Mouse (Mus musculus): ENCODE results near the gene Tenm4.
A peak's percentile ranks its signal among the peaks of the same experiment; 100 is the strongest.

Tenm4 gene

DNA sequence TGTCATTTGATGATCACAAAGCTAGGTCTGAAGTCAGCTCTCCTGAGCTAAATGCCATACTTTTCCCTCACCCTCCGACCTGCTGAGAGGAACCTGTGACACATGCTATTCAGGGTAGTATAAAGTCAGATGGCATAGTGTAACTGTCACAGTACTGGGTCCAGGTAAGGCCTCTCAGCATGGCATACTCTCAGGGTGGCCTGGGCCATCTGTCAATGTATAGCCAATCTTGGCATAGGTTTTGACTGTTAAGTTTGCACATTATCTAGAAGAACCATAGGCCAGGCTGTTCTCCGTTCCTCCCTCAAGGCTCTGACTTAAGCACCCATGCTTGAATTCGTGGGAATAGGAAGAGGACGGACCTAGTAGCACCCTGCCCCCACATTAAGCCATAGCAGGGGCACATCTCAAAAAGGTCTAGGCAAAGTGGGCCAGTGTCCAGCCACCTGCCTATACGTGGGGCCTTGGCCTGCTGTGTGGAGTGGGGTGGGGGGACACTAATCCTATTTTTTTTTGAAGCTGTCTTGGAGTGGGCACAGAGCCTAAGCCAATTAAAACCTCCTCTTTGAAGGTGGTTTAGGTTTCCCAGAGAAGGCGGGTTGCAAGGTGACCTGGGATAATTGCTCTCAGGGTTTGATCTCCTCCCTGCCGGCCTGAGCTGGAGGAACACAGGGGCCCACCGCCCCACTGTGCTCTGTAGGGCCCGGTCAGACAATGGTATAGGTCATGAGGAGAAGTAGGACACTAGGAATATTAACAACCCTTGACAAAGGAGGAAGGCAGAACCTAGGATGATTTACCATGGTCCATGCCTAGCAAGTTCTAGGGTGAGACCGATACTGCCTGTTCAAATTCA lies 359.8 kb downstream of the Tenm4 start:
- DNase-seq (ENCODE audit: low read depth): no peak

DNA sequence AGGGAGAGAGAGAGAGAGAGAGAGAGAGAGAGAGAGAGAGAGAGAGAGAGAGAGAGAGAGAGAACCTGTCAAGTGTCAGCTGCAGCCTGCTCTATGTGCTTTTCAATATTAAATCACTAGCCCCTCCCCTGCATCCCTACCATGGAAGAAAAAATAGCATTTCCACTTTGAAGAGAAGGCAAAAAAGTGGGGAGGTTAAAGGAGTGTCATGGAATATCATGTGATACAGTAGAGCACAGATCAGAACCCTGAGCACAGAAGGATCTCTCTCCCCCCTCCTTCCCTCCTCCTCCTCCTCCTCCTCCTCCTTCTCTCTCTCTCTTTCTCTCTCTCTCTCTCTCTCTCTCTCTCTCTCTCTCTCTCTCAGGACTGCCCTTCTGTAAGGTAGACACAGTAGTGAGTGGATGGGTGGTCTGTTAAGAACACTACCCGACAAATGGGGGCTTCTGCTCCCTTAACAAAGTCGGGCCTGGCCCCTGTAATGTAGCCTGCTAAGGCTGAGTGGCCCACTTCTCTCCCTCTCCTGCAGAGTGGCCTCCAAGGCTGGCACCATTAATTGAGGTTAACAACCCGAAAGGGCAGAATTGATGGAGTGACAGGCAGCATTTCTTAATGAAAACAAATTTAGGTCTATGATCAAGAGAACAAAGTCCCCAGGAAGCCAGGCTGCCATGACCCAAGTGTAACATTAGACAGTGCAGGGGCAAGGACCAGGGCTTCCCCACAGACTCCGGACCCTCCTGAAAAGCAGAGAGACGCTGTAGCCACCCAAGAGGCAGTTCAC lies 361.1 kb downstream of the Tenm4 start:
- DNase-seq (ENCODE audit: low read depth): no peak

DNA sequence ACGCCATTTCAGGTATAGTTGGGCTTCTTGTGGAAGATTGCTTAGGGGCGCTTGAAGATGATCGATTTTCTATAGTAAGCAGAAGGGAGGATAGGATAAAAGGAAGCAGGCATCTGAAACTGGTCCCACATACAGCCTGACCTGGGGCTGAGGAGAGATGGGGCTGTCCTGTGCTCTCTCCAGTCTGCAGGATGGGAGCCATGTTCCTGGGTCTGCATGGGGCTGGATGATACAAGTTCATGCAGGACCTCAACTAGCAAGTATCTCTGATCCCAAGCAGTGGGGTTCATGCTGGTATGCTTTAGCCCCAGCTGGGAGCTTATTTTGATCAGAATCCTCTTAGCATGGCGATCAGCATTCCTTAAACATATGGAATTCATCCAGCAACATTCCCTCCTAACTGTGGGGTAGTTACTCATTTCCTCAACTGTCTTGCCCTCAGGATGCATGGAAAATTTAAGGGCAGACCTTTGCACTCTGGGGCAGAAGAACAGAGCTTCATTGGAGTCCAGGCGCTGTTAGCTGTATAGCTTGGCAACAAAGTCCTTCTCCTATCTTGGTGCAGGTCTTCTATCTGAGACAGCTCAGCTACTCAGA lies 361.9 kb downstream of the Tenm4 start:
- DNase-seq (ENCODE audit: low read depth): no peak

DNA sequence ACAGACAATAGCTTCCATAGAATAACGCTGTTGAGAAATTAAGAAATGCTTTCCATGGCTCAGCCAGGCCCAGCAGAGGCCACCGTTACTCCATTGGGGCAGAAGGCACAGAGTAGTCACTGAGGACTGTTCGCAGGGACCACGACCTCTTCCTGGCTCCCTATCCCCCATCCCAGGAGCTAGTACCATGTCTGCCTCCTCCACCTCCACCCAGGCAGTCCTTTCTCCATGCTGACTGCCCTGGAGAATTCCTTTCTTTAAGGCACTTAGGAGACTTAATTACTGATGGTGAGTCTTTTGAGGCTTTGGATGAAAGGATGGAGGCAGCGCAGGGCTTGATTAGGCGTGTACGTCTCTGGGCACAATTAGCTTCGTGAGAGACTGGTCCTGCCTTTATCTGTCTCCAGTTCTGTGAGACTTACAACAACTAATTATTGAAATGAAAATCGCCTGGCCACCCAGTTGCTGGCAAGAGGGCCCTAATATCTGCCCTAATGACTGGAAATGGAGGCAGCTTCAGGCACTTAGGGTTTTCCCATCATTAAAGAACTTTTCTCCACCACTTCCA lies 365.4 kb downstream of the Tenm4 start:
- DNase-seq (ENCODE audit: low read depth): no peak

DNA sequence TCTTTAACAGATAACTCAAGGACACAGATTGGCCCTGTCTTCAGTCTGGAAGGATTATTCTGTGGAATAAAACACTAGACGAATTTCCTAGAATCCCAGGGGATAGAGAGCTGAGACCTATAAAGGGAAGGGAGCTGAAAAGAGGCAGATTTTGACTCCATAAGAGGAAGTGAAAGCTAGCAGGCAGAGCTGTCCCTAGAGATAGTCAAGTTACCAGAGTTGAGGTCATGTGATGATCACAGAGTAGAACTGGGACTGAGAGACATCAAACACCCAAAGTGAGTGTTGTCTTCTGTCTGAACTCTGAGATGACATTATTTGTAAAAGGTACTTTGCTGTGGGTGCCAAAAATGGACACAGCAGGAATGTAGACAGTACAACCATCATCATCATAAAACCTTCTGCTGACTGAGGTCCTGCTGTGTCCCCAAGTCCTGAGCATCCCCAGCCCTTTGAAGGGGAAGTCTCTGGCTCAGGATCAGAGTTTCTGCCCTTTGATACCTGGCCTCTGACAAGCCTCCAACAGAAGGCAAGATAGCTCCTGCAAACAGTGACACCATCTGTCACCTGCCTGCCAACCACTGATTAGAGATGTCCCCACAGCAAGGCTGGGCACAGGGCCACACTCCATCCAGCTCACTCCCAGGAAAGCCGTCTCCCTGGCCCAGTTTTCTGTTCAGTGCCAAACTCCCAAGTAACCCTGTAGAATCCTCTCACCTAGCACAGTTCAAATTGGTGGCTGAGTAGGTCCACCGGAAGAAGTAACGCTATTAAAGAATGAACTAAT lies 368.4 kb downstream of the Tenm4 start:
- no peak for DNase-seq (ENCODE audit: low read depth)

DNA sequence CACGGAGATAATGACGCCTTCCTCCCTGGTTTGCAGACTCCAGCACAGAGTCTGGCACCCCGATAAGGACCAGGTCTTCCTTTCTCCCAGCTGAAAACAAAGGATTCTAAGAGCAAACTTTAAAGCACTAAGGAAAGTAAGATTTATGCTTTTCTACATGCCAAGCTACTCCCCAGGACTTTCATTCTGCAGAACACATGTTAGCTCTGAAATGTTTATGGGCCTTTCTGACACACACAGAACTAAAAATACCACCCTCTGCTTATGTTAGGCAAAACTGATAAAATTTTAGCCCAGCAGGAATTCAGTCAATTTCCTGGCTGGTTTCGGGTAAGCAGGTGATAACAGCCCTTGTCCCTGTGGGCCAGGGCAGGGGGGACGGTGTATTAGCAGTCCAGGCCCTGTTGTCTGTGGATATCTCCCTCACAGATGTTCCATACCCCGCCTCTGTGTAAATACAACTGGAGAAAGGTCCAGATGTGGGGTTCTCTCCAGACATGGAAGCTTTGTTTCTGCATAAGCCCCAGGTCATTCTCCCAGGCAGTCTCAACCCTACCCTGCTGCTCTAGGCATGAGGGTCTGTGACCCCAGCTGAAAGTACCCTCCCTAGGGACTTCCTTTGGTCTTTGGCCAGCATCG lies 369.5 kb downstream of the Tenm4 start:
- DNase-seq (ENCODE audit: low read depth): no peak

DNA sequence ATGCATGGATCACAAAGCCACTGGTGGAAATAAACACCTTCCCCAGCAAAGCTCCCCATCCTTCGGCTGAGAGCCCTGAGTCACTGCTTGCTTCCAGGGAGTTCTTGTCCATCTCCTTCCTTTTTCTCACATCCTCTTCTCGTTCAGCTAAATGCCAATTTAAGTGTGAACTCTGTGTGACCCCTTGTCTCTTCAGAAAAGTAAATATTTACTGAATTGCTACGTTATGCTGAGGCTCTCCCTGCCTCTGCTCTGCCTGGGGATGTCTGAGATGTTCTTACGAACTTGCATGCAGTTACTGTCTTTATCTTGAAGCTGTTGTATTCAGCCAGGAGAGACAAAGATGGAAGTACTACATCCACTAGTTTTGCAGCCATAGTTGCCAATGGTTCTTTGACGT lies 374.9 kb downstream of the Tenm4 start:
- no peak for DNase-seq (ENCODE audit: low read depth)

DNA sequence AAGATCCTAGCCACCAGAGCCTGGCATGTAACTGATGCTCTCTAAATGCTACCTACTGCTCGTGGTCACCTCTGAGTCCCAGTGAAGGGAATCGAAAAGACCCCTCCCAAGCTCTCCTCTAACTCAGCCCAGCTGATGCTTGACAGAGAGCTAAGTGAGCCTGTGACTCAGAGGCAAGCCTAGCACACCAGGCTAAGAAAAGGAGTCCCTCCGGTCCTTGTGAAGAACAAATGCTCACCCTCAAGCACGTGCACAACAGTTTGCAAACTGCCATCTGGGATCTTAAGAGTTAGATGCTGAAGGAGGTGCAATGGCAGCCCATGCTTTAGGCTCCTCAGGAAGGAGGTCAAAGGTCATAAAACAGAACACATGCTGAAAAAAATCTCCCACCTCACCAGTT lies 380.8 kb downstream of the Tenm4 start:
- no peak for DNase-seq (ENCODE audit: low read depth)

DNA sequence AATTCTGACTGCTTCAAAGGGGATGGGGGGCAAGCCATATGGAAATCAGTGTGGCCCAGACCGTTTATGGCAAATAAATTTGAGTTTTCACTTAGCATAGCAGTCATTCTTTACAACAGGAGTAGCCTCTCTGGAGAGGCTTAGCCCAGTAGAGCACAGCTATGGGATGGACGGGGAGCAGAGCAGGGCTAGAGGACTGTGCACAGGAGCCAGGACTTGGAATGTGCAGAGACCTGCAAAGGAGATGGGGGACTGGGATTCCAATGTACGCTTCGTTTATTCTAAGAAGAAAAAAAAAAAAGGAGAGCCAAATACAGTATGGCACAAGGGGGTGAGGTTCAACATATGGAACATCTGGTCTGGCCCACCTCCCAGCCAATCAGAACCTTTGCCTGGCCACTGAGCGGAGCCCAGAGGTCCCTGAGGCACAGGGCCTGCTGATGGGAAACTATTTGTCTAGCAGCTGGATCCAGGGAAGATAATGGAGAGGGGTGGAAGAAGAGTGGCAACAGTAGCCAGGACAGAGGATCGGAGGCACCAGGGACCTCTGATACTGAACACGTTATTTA lies 381.3 kb downstream of the Tenm4 start:
- DNase-seq (ENCODE audit: low read depth): no peak

DNA sequence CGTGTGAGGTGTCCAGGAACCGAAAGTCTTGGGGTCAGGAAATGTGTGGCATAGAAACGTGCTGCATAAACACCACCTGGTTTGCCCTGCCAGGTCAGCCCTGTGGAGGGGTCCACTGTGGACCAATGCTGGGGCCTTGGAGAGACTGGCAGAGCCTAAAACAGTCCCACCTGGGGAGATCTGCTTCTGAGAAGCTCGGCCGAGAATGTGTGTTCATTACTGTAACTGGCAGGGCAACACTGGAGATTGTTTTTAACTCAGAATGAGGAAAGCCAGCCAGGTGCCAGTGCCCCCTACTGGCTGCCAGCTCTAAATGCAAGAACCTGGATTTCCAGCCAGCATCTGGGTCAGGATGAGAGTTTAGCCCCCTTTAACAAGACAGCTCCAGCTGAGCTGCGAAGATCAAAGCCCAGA lies 383.2 kb downstream of the Tenm4 start:
- peak; percentile 1 for DNase-seq (ENCODE audit: low read depth)

DNA sequence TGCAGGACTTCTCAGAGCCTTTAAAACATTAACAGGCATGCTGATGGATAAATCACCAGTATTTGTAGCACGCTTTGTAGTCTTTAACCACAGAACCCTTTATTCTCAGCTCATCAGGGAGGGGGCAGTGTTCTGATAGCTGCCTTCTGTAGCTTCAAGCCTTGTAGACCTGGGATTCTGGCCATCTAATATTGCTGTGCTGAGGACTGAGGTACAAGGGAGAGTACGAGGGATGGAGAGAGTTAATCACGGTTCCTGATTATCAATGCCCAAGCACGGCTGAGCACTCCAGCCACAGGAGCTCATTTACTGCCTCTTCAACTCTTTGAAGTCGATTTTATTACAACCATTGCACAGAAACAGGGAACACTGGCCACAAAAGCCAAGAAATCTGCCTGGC lies 384.2 kb downstream of the Tenm4 start:
- no peak for DNase-seq (ENCODE audit: low read depth)

DNA sequence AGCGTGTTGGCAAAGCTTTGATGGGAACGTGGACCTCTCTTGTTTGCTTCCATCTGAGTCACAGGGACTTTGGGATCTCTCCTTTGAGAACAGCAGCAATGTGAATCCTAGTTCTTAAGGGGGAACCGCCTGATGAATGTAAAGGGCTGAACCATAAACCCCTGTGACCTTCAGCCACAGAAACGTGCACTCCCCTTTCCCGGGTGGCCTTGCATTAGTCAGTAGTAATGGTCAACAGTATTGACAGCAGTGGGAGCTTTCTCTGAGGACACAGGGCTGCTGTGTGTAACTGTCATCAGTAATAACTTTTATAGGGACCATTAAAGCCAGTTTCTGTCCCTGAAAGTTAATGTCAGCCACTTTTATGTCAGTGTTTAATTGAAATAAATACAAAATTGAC lies 385.7 kb downstream of the Tenm4 start:
- DNase-seq (ENCODE audit: low read depth): no peak

DNA sequence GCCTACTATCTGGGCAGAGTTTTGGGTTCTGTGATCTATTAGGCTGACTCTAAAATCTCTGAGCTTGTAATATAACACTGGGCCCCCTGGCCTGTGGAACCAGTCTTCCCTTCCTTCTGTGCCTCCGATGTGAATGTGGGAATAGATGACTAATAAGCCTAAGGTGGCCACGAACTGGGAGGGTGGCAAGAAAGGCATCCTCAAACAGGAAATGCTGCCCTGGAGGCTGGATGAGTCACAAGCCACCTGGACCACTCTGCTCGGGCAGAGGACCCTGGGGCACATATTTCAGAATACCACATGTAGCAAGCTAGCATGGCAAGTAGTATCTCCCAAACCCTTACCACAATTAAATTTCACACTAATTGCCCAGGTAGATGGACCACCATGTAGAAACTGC lies 391.8 kb downstream of the Tenm4 start:
- DNase-seq (ENCODE audit: low read depth): no peak

DNA sequence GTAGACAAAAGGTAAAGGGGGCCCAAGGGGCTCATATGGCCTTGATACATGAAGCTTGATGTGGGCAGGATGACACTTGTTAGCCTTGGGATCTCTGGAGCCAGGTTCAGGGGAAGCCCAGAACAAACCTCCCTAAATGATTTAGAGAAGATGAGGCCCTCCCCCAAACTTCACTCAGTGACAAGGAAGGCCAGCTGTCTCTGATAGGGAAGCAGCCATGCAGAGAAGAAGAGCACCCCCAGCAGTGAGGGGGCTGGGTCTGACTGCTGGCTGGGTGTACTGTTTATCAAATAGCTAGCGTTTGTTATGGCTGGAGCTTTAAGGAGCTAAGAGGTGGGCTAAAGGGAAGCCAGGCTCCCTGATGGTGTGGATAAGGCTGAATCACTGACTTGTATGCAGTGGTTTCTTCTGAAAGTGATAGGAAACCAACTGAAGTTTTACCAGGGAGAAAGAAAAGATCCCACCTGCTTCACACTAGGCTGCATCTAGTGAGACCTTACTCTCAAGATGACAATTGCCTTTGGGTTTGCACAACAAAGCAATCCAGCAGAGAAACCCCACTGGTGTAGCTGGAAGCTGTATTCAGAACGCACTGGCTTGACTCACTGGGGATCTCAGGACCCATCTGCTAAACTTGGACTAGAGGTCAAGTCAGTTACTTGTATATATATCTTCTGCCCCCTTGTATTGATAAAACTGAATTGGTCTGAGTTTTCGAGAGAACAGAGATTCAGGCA lies 392.5 kb downstream of the Tenm4 start:
- no peak for DNase-seq (ENCODE audit: low read depth)

DNA sequence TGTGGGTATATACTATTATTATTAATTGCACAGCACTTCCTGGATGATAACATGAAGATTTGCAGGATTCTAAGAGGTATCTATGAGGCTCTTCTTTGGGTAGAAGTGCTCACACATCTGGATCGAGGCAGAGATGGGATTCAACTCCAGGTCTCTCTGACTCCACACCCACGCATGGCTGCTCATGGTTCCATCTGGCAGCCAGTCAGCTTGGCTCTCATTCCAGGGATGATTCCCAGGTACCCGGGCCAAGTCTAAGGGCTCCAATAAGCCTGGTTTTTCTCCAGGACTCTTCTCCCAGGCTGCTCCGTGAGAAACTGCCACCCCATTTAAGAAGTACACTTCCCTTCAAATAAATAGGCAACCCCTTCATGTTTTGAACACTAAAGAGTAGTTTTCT lies 394.8 kb downstream of the Tenm4 start:
- DNase-seq (ENCODE audit: low read depth): no peak

DNA sequence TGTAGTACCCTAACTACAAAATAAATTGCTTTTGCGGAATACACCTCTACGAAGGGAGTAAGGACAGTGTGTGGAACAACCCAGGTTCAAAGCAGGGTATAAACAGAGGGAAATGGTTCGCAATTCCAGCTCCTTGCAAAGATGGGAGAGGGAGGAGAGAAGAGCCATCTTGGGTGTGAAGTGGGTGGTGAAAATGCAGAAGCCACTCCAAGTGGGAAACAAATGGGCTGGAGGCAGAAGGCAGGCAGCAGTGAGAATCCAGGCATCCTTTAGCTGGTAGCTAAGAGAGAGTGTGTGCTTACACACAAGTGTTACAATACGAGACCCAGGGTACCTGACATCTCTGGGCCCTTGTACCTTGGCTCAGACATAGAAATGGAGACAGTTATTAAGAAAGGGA lies 395.2 kb downstream of the Tenm4 start:
- no peak for DNase-seq (ENCODE audit: low read depth)

DNA sequence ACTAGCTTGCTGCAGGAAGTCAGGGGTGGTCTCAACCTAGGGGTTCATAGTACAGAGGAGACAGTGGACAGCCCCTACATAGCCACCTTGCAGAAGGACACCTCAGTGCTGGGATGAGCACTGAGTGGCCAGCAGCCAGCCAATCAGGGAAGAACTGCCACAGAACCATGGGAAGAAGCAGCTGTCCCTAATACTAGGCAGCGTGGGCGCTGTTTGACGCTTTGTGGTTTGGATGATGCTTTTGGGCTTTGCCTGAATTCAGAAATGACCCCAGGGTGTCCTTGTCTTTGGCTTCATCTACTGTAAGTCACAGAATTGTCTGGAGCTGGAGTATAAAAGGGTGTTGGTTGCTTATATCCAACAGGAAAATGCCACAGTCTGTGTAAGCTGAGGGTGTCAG lies 397.0 kb downstream of the Tenm4 start:
- DNase-seq (ENCODE audit: low read depth): no peak

DNA sequence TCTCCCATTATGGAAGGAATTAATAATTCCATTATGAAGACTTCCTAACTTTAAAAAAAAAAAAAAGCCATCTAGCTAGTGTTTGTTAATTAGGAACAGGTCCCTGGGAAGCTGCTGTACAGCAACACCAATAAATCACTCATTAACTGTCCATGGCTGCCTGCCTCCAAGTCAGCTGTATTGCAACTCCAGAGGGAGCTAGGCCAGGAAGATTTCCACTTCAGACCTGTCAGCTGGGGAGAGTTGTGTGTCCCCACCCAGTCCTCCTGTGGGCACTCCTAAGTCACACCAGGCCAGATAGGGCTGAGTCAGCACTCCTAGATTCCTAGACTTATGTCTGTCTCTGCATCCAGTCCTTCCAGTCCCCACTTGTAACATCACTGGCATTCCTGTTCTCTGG lies 399.9 kb downstream of the Tenm4 start:
- no peak for DNase-seq (ENCODE audit: low read depth)

DNA sequence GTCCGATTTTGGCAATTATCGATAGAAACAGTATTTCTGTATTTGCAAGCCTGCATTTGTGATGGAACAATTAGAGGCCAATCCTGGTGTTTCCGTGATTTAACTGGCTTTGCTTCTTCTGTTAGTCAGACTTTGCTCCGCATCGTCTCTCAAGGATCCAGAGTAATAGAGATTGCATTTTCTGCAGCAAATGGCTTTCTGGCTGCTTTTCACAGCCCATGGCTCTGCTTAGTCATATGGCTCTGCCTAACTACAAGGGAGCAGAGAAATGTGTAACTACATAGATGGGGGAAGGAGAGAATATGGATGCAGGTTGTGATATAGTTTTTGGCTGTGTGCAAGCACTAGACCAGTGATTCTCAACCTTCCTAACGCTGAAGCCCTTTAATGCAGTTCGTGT lies 401.9 kb downstream of the Tenm4 start:
- no peak for DNase-seq (ENCODE audit: low read depth)

DNA sequence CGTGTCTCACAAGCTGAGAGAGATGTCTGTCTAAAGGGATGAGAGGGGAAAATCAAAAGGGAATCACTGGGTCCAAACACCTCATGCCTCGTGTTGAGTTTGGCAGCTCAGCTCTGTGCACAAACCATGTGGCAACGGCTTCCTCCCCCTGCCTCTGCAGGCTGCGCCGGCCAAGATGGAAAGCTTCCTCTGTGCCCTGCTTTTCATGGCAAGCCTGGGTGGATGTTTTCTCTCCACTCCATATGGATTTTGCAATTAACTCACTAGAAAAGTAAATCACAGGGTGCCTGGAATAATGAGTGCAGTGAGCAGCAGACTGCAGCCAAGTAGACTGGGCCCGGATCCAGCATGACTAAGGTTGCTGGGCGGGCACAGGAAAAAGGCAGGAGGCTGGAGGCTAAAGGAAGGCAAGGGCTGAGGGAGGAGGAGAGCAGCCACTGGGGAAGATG lies 404.2 kb downstream of the Tenm4 start:
- no peak for DNase-seq (ENCODE audit: low read depth)

Measured in 416B (cell line).